Comparison of ENCODE assay signal across 18 mouse cellular contexts in the genomic region with DNA sequence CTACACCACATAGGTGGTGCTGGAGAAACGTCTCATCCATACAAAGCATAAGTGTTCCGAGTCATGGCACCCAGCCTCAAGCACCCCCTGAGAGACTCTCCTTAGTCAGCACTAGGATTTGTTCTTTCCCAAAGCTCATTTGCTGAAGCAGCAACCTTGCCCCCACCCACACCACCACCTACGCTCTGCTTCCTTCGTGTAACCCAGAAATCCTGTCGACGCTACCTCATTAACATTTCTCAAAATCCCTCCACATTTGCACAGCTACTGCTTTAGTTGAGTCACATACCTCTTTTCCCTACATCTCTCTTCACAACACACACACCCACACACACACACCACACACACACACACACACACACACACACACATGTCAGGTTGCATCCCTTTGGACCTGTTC. TPM values are rescaled to one million over a fixed set of nuclear protein-coding genes. Genes with fewer than 3 reads are reported as not detected.
DNase-seq lines count a peak whose midpoint lies in the region.
"Had no signal": no experiment of that assay in that cellular context is flagged by ENCODE, and none has a peak within 500 bp of the region (broad histone marks: within the 10 kb centered on the region; RNA-seq: fewer than 3 reads in every experiment).

No protein-coding gene starts in this region.

- DNase-seq in layer of hippocampus, adult 11-12 months (ENCODE audit: low spot score): peak; percentile 9
- no peak for DNase-seq in layer of hippocampus, adult 9-10 months (ENCODE audit: low spot score)
- DNase-seq in brain, adult 2 months (ENCODE audit: low read depth, low spot score): peak; percentile 87
- DNase-seq in frontal cortex, postnatal 36 days (ENCODE audit: low spot score in 2 of 2): peak; percentile 54 to 60
- peak; percentile 52 to 65 for DNase-seq in left cerebral cortex, postnatal 36 days (ENCODE audit: low spot score in 2 of 2)
- no peak for DNase-seq in spleen, adult 18-20 months
- DNase-seq in urinary bladder, postnatal 25 days (ENCODE audit: low spot score): no peak
- DNase-seq in spleen, postnatal 10 days (ENCODE audit: low spot score in 2 of 2): no peak
- DNase-seq: adrenal gland, postnatal 25 days; cerebellum, adult 9-11 months; gastrocnemius, adult 2 months; kidney, adult 8-10 months; kidney, postnatal 25 days; liver, embryonic 13.5 days; lung, adult 2 months; midbrain, embryonic 14.5 days; thymus, postnatal 25 days had no signal

- intact Hi-C loops in left cerebral cortex, postnatal 36 days (cut with DNase I): no loop called here

RNA-seq across cellular contexts. Expression of gene Chrm2, which starts 50.1 kb away (rescaled TPM):
- total RNA-seq in left cerebral cortex, postnatal 36 days (2021): 10 to 100 TPM; 12.8 to 15.6 TPM
- total RNA-seq: common myeloid progenitor, adult 5-6 weeks had no signal

Comparison
In these comparisons a context has a peak if more than half of its experiments do, and no peak if none do; other contexts are left out.
1. DNase-seq: peak in layer of hippocampus, adult 11-12 months (single experiment), brain, adult 2 months (single experiment), frontal cortex, postnatal 36 days (2 of 2) and left cerebral cortex, postnatal 36 days (2 of 2); none in layer of hippocampus, adult 9-10 months (single experiment), spleen, adult 18-20 months (0 of 2), urinary bladder, postnatal 25 days (single experiment) and spleen, postnatal 10 days (0 of 2).